Mouse (Mus musculus) embryonic facial prominence, embryonic 13.5 days (tissue): Measurements from ENCODE around the gene Phip. TPM values are rescaled to one million over a fixed set of nuclear protein-coding genes. Genes with fewer than 3 reads are reported as not detected.

Experiments
- ATAC-seq: fragments of 200-750 bp; cut with Nextera tagmentation; 2 replicates; pipeline ENCODE4 v1.8.0; 2017; ENCODE audit warnings: low read depth; ENCODE audit not compliant: insufficient number of reproducible peaks, insufficient read depth, low FRiP score, low TSS enrichment
- H3K27ac ChIP-seq: fragments of 300-500 bp; sonication (generic); 2 replicates; pipeline ENCODE4 v1.5.1; 2015; ENCODE audit warnings: moderate library complexity, mild to moderate bottlenecking, inconsistent platforms
- H3K27me3 ChIP-seq: fragments of 300-500 bp; sonication (generic); 2 replicates; pipeline ENCODE4 v1.6.1; 2015; ENCODE audit warnings: mild to moderate bottlenecking, inconsistent platforms
- H3K36me3 ChIP-seq: fragments of 300-500 bp; sonication (generic); 2 replicates; pipeline ENCODE4 v1.6.1; 2015; ENCODE audit warnings: mild to moderate bottlenecking, inconsistent platforms
- H3K4me1 ChIP-seq: fragments of 300-500 bp; sonication (generic); 2 replicates; pipeline ENCODE4 v1.6.1; 2015; ENCODE audit warnings: inconsistent platforms
- H3K4me2 ChIP-seq: fragments of 300-500 bp; sonication (generic); 2 replicates; pipeline ENCODE4 v1.6.1; 2015; ENCODE audit warnings: moderate library complexity, mild to moderate bottlenecking, inconsistent platforms
- H3K4me3 ChIP-seq: fragments of 300-500 bp; sonication (generic); 2 replicates; pipeline ENCODE4 v1.5.1; 2015; ENCODE audit warnings: mild to moderate bottlenecking, inconsistent platforms
- H3K9ac ChIP-seq: fragments of 300-500 bp; sonication (generic); 2 replicates; pipeline ENCODE4 v1.6.1; 2015; ENCODE audit warnings: mild to moderate bottlenecking, inconsistent platforms
- H3K9me3 ChIP-seq: fragments of 300-500 bp; sonication (generic); 2 replicates; pipeline ENCODE4 v1.6.1; 2016; ENCODE audit warnings: inconsistent platforms
- WGBS: fragments of 180-500 bp; shearing (Covaris S2); methylation state at CpG from one replicate; pipeline ENCODE4 v1.1.7; 2015; ENCODE audit warnings: mixed read lengths; 5-methylcytosine and 5-hydroxymethylcytosine counted together
- polyA plus RNA-seq: library from polyadenylated mRNA; unstranded; fragments of >200 nt; fragmentation: Nextera tagmentation; extraction: Ambion mirVana; gene quantifications from 2 replicates; pipeline ENCODE4 v1.2.1, GENCODE M21; 2015

Gene Phip
- polyA plus RNA-seq, 1 experiment from 2014 or later = 116 TPM

DNA sequence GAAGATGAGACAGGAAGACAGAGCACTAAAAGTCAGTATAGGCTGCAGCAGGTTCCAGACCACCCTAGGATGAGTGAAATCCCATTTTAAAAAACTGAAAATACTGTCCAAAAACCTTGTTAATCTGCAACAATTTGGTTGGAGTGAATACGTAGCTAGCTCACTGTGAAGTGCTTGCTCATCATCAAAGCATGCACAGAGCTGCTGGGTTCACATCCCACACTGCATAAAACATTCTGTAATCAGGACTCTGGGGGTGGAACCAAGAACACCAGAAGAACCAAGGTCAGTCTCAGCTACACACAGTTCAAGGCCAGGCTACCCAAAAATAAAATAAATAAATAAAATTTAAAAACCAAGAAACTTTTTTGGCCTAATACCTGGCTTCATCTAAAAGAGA lies 3.9 kb downstream of the Phip start:
- Histone ChIP-seq H3K9ac (no peak overlapping the region), H3K36me3 (no peaks in the 10 kb centered on the region), H3K9me3 (no peaks in the 10 kb centered on the region), H3K4me2 (peak overlapping the region; percentile 14; the same call in 1 of the 2 replicates), H3K27ac (no peak overlapping the region), H3K4me3 (no peak overlapping the region), H3K4me1 (peaks cover 9% of the 10 kb centered on the region), H3K27me3 (no peaks in the 10 kb centered on the region)
- whole genome bisulfite sequencing = 61% methylated on average over 1 of the region's 1 CpGs
- ATAC-seq = no peak

DNA sequence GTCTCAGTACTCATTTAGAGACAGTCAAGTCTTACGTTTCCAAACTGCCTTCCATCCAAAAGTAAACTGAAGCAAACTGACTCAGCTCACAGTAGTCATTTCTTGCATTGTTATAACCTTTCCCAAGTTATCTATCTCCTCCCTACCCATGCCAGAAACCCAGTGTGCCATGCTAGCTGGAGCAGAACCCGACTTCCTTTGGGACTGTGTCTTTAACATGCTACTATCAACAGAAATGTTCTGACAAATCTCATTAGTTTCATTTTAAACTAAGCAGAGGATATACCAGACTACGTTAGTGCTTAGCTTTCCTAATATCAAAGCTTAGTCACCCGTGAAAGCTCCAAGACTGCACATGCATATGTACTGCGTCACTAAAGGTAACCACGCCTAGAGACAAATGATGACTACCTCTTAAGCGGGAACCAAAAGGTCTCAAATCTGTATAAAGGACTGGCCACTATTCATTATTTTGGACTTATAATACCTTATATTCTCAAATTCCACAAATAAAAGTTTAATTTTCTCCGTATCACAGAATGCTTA lies 8.2 kb downstream of the Phip start:
- no peak overlapping the region for H3K4me2 ChIP-seq
- ATAC-seq = no peak
- H3K36me3 ChIP-seq = no peaks in the 10 kb centered on the region
- H3K4me1 ChIP-seq = peaks cover 12% of the 10 kb centered on the region
- no peaks in the 10 kb centered on the region for H3K9me3 ChIP-seq
- H3K27ac ChIP-seq = no peak overlapping the region
- no peaks in the 10 kb centered on the region for H3K27me3 ChIP-seq
- H3K4me3 ChIP-seq = no peak overlapping the region
- no peak overlapping the region for H3K9ac ChIP-seq
- WGBS = 78% methylated on average over 8 of the region's 8 CpGs

DNA sequence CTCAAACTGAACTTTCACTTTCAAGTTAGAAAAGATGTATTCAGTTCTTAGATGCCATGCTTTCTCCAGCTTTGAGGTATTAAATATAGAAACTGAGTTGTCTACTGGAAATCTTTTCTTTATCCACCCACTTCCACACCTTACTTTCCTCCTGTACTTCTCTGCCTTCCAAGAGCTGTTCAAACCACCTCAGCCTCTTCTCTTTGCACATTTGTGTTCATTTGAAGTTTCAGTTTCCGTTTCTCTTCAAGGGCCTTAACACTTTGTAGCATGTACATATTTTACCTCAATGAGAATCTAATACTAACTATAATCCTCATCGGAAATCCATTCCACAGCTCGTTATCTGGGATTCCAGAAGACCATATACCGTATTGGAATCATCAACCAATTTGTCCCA lies 11.3 kb downstream of the Phip start:
- H3K9ac ChIP-seq = no peak overlapping the region
- 82% methylated on average over 4 of the region's 4 CpGs for WGBS
- H3K27ac ChIP-seq = no peak overlapping the region
- peaks cover 5% of the 10 kb centered on the region; the same call in 1 of the 2 replicates for H3K4me1 ChIP-seq
- no peaks in the 10 kb centered on the region for H3K27me3 ChIP-seq
- no peak overlapping the region for H3K4me3 ChIP-seq
- H3K4me2 ChIP-seq = no peak overlapping the region
- ATAC-seq = no peak
- peaks cover 5% of the 10 kb centered on the region for H3K36me3 ChIP-seq
- H3K9me3 ChIP-seq = no peaks in the 10 kb centered on the region

DNA sequence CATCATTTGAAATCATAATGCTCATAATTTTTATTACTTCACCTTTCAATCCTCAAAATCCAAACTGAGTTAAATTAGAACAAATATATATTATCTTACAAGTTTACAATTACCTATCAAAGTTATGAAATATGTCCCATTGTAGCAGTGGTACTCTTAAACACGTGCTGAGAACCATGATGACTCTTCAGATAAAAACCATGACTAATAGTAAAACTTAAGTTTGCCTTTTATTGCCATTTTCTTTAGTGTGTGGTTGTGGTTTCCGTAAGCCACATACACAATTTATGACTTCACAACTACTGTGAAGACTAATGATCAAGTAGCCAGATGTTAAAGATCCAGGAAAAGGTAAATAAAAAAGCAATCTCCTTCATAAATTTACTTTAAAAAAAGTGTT lies 14.0 kb downstream of the Phip start:
- Histone ChIP-seq H3K36me3 (peaks cover 14% of the 10 kb centered on the region), H3K4me2 (no peak overlapping the region), H3K27ac (no peak overlapping the region), H3K4me1 (peaks cover 5% of the 10 kb centered on the region; the same call in 1 of the 2 replicates), H3K4me3 (no peak overlapping the region), H3K27me3 (no peaks in the 10 kb centered on the region), H3K9ac (no peak overlapping the region), H3K9me3 (no peaks in the 10 kb centered on the region)
- WGBS = 78% methylated on average over 2 of the region's 2 CpGs
- ATAC-seq = no peak

DNA sequence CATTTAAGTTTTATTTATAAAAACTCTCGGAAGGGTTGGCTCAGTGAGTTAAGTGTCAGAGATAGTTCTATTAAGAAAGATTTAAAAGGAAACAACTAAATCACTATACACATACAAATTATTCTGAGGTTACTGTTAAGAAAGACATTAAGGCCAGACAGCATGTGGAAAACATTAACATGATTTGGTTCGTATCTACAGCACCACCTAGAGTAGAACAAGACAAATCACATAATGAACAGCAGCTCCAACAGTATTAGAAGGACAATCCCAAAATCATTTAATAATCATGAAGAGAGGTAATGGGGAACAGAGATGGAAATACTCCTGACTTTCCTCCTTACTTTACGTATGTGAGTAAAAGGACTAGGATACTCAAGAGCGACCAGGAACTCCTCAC lies 20.0 kb downstream of the Phip start:
- Histone ChIP-seq H3K36me3 (peaks cover 33% of the 10 kb centered on the region), H3K4me2 (no peak overlapping the region), H3K27ac (no peak overlapping the region), H3K9me3 (no peaks in the 10 kb centered on the region), H3K4me3 (no peak overlapping the region), H3K9ac (no peak overlapping the region), H3K27me3 (no peaks in the 10 kb centered on the region), H3K4me1 (no peaks in the 10 kb centered on the region)
- ATAC-seq = no peak
- 47% methylated on average over 4 of the region's 4 CpGs for whole genome bisulfite sequencing

DNA sequence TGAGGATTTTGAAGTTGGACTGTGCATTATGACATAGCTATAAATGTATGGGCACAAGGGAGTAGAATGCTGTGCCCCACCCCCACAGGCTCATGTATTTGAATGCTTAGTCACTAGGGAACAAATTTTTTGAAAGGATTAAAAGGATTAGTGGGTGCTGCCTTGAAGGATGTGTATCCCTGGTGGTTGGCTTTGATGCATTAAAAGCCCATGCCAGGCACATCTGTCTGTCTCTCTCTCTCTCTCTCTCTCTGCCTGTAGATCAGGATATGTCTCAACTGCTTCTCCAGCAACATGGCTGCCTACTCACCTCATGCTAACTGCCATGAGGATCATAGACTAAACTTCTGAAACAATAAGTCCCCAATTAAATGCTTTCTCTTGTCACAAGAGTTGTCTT lies 23.0 kb downstream of the Phip start:
- Histone ChIP-seq H3K27me3 (no peaks in the 10 kb centered on the region), H3K9me3 (no peaks in the 10 kb centered on the region), H3K36me3 (peaks cover 31% of the 10 kb centered on the region), H3K4me2 (no peak overlapping the region), H3K4me3 (no peak overlapping the region), H3K27ac (no peak overlapping the region), H3K9ac (no peak overlapping the region), H3K4me1 (no peaks in the 10 kb centered on the region)
- no peak for ATAC-seq

DNA sequence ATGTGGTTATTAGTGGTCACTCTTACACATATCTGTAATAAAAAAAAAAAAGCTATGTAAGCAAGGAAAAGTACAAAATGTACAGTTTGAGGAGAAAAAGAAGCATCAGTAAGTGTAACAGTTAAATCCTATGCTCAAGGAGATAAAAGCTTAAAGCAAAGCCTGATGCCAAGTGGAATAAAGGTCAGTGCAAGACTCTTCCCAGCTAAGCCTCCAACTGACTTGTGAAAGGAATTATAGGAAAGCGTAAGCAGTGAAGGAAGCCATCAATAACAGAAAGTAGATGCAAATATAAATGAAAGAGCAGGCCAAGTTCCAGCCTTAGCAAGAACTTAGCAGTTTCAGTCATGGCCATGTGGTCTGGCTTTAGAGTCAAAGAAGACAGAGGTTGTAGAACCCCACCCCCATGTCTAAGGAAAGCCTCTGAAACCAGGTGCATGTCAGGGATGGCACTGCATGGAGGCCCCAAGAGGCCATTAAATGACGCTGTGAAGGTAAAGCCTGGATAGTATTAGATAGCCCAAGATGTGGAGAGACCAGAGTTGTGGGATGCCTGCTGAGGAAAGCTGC lies 23.8 kb downstream of the Phip start:
- H3K27me3 ChIP-seq = no peaks in the 10 kb centered on the region
- ATAC-seq = no peak
- WGBS = 92% methylated on average over 2 of the region's 2 CpGs
- H3K9ac ChIP-seq = no peak overlapping the region
- H3K4me2 ChIP-seq = no peak overlapping the region
- no peak overlapping the region for H3K27ac ChIP-seq
- H3K4me1 ChIP-seq = no peaks in the 10 kb centered on the region
- no peak overlapping the region for H3K4me3 ChIP-seq
- no peaks in the 10 kb centered on the region for H3K9me3 ChIP-seq
- peaks cover 27% of the 10 kb centered on the region for H3K36me3 ChIP-seq

DNA sequence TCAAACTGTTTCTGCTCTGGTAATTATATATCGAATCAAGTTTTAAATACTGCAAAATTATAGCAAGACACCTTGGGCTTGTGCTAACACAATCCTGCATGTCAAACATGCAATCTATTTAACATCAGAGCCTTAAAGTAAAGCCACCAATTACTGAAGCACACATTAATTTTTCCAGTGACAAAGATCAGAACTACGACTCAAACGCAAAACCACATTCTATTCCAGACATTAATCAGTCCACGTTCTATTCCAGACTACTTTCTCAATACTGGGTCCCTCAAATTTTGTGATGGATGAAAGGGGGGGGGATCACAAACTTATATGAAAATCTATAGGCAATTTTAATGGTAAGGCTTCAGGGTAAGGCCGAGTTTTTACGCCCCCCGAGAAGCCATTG lies 68.1 kb downstream of the Phip start:
- Histone ChIP-seq H3K4me2 (no peak overlapping the region), H3K9ac (no peak overlapping the region), H3K4me3 (no peak overlapping the region), H3K9me3 (no peaks in the 10 kb centered on the region), H3K27me3 (no peaks in the 10 kb centered on the region), H3K36me3 (peaks cover 44% of the 10 kb centered on the region), H3K4me1 (no peaks in the 10 kb centered on the region), H3K27ac (no peak overlapping the region)
- WGBS = 96% methylated on average over 7 of the region's 7 CpGs
- ATAC-seq = no peak

DNA sequence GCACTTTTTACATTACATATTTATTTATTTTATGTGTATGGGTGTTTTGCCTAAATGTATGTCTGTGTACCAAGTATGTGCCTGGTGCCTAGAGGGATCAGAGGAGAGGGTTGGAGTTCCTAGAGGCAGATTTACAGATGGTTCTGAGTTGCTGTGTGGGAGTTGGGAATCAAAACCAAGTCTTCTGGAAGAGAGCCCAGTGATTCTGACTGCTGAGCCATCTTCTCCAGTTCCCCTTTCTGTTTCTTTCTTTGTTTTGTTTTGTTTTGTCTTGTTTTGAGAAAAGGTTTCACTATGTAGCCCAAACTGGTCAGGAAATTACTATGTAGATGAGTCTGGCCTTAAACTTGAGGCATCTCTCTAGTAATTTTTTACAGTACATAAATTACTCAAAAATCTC lies 86.7 kb downstream of the Phip start:
- Histone ChIP-seq H3K9me3 (no peaks in the 10 kb centered on the region), H3K4me1 (no peaks in the 10 kb centered on the region), H3K4me2 (no peak overlapping the region), H3K4me3 (no peak overlapping the region), H3K27me3 (no peaks in the 10 kb centered on the region), H3K27ac (no peak overlapping the region), H3K9ac (no peak overlapping the region), H3K36me3 (peaks cover 54% of the 10 kb centered on the region)
- ATAC-seq = no peak

DNA sequence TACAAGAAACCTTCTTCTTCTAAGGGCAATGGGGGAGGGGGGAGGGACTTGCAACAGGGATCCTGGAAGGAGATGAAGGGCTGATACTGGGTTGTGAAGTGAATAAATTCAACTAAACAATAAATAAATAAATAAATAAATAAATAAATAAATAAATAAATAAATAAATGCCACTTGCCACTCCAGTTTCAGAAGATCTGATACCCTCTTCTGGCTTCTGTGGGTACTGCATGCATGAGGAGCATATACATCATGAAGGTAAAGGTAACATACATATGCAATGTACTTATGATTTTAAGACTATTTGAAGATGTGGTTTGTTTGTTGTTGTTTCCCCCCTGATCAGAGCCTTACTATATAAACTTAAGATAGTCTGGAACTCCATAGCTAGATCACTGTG lies 91.1 kb downstream of the Phip start:
- H3K27me3 ChIP-seq = no peaks in the 10 kb centered on the region
- ATAC-seq = no peak
- H3K9me3 ChIP-seq = no peaks in the 10 kb centered on the region
- no peaks in the 10 kb centered on the region for H3K4me1 ChIP-seq
- H3K4me3 ChIP-seq = no peak overlapping the region
- no peak overlapping the region for H3K4me2 ChIP-seq
- H3K27ac ChIP-seq = no peak overlapping the region
- no peak overlapping the region for H3K9ac ChIP-seq
- peaks cover 57% of the 10 kb centered on the region for H3K36me3 ChIP-seq

DNA sequence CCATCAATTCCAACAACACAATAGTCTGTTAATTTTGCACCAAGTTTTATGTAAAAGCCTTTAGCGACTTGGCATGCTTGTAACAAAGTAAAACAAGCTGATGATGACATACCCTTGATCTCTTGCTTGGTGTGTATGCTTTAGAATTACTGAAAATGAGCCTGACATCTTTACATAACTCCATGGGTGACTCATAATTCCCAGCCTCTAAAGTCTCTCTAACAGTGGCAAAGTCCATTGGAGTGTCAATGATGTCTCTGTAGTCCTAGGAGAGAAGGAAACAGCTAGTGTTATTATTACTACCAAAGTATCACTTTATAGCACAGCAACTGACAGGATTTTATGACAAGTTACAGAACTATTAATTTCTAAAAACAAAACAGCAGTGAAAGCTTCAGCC lies 98.2 kb downstream of the Phip start:
- no peak overlapping the region for H3K4me2 ChIP-seq
- peaks cover 61% of the 10 kb centered on the region for H3K36me3 ChIP-seq
- no peak overlapping the region for H3K4me3 ChIP-seq
- 95% methylated on average over 1 of the region's 1 CpGs for WGBS
- H3K9me3 ChIP-seq = no peaks in the 10 kb centered on the region
- H3K4me1 ChIP-seq = no peaks in the 10 kb centered on the region
- no peak overlapping the region for H3K9ac ChIP-seq
- no peaks in the 10 kb centered on the region for H3K27me3 ChIP-seq
- ATAC-seq = no peak
- no peak overlapping the region for H3K27ac ChIP-seq

DNA sequence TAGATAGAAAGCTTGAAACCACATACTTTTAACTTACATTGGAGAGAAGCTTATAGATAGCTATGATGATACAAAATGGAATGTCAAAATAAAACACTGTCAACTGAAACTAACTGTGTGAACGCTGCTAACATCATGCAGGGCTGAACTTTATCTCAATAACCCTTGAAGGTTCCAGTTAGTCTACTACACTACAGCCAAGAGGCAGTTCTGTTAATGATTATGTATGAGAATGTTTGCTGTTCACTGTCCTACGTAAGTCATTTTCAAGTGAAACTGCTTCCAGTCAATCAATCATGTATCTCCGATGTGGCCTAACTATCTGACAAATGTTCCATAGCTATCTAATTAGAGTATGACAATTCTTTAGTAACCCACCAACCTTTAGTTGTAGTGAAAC lies 107.6 kb downstream of the Phip start:
- no peaks in the 10 kb centered on the region for H3K27me3 ChIP-seq
- H3K27ac ChIP-seq = no peak overlapping the region
- no peak overlapping the region for H3K9ac ChIP-seq
- no peaks in the 10 kb centered on the region for H3K9me3 ChIP-seq
- peaks cover 15% of the 10 kb centered on the region for H3K36me3 ChIP-seq
- no peak overlapping the region for H3K4me2 ChIP-seq
- ATAC-seq = no peak
- no peaks in the 10 kb centered on the region for H3K4me1 ChIP-seq
- WGBS = 77% methylated on average over 3 of the region's 3 CpGs
- no peak overlapping the region for H3K4me3 ChIP-seq

DNA sequence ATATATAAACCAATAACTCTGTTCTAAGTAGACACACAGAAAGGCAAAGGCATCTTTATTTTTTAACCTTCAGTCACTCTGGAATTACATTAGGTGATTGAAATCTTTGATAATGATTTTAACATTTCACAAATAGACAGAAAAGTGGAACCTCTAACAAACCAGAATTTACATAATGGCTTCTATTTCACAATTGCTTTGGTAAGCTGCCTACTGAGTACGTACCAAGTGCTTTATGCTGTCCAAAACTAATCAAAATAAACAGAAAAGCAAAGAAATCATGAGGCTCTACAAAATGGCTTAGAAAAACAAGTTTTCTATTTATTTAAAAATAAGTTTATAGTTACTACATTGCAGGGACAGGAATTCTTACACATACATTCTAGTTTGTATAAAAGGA lies 109.2 kb downstream of the Phip start:
- Histone ChIP-seq H3K4me3 (no peak overlapping the region), H3K36me3 (peaks cover 7% of the 10 kb centered on the region), H3K9me3 (no peaks in the 10 kb centered on the region), H3K27ac (no peak overlapping the region), H3K4me2 (no peak overlapping the region), H3K27me3 (no peaks in the 10 kb centered on the region), H3K4me1 (no peaks in the 10 kb centered on the region), H3K9ac (no peak overlapping the region)
- 94% methylated on average over 1 of the region's 1 CpGs for WGBS
- ATAC-seq = no peak
